Mouse (Mus musculus): ENCODE data around the gene Gm3336.

- no peak for TF ChIP-seq CTCF (IDR thresholded peaks at IDR 0.05; ENCODE audit: low read depth, low read length)
- TF ChIP-seq POLR2A (IDR thresholded peaks at IDR 0.05; ENCODE audit: extremely low read depth, insufficient read depth, low read length) = no peak
Measured at GRCm38 (mm10) chr8:70746676-70747075, 28.3 kb downstream of the Gm3336 start.

Measured in liver, adult 2 months (tissue).